In the genomic region with DNA sequence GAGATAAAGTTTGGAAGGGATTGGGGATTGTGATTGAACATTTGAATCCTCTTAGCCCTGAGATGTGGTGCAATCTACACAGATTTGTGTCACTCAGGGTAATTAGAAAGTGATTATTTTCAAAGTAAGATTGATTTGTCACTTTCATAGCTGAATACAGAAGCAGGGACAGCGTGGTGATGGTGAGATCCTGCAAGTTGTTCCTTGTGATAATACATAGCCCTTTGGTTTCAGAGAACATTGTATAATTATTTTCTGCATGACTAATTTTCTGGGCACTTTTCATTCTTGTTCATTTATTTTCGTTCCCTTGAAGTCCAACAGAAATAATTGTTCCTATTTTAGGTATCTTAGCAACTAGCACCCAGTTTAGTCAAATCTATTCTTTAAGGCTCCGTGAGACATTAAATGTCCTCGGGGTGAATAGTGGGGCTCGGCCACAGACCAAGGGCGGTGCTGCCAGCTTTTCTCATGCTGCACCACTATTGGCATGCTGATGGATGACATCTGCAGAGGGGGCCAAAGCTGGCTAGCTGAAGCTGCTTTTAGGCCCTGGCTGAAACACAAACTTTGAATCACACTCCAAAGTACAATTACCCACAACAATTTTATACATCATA, we compare ENCODE assay signal across 12 mouse cellular contexts.
DNase-seq lines count a peak whose midpoint lies in the region; ATAC-seq lines count a peak whose summit lies in the region.
"Had no signal": no experiment of that assay in that cellular context is flagged by ENCODE, and none has a peak within 500 bp of the region (broad histone marks: within the 10 kb centered on the region; RNA-seq: fewer than 3 reads in every experiment).

No protein-coding gene starts in this region.

- intact Hi-C loops in left cerebral cortex, postnatal 4 days (cut with DNase I): no loop called here

- WGBS in neural tube, embryonic 11.5 days: 35% methylated on average over 6 of the region's 6 CpGs
- 21% methylated on average over 6 of the region's 6 CpGs for WGBS in hindbrain, embryonic 16.5 days

- no peaks in the 10 kb centered on the region for H3K36me3 ChIP-seq in neural tube, embryonic 11.5 days (ENCODE audit: control insufficient read depth, insufficient read depth, low read length)
- no peaks in the 10 kb centered on the region for H3K36me3 ChIP-seq in hindbrain, embryonic 16.5 days (ENCODE audit: control insufficient read depth, insufficient read depth, low read length)

- no peaks in the 10 kb centered on the region for H3K9me3 ChIP-seq in neural tube, embryonic 11.5 days (ENCODE audit: control insufficient read depth, low read length)
- H3K9me3 ChIP-seq in hindbrain, embryonic 16.5 days (ENCODE audit: control insufficient read depth, low read length): no peaks in the 10 kb centered on the region

- no peak overlapping the region for H3K9ac ChIP-seq in neural tube, embryonic 11.5 days (ENCODE audit: low read length)
- no peak overlapping the region for H3K9ac ChIP-seq in hindbrain, embryonic 16.5 days (ENCODE audit: low read depth, low read length)

- H3K4me1 ChIP-seq in neural tube, embryonic 11.5 days (ENCODE audit: control insufficient read depth, insufficient read depth, low read length): no peaks in the 10 kb centered on the region
- peaks cover 12% of the 10 kb centered on the region for H3K4me1 ChIP-seq in hindbrain, embryonic 16.5 days (ENCODE audit: control insufficient read depth, insufficient read depth, low read depth, low read length)

- H3K27me3 ChIP-seq in neural tube, embryonic 11.5 days (ENCODE audit: control insufficient read depth, insufficient read depth, low read length): no peaks in the 10 kb centered on the region
- H3K27me3 ChIP-seq in hindbrain, embryonic 16.5 days (replicated peaks; ENCODE audit: control insufficient read depth, insufficient read depth, low read length): no peaks in the 10 kb centered on the region

- H3K4me2 ChIP-seq in neural tube, embryonic 11.5 days (ENCODE audit: low read depth): no peak overlapping the region
- H3K4me2 ChIP-seq in hindbrain, embryonic 16.5 days (ENCODE audit: low read length): no peak overlapping the region

- no peak overlapping the region for H3K27ac ChIP-seq in neural tube, embryonic 11.5 days (ENCODE audit: low read depth, low read length)
- H3K27ac ChIP-seq in hindbrain, embryonic 16.5 days (ENCODE audit: low read depth, low read length): no peak overlapping the region
- H3K27ac ChIP-seq: stomach, postnatal 0 days had no signal

- no peak overlapping the region for H3K4me3 ChIP-seq in neural tube, embryonic 11.5 days (ENCODE audit: low read depth, low read length)
- no peak overlapping the region for H3K4me3 ChIP-seq in hindbrain, embryonic 16.5 days (ENCODE audit: low read length)

- peak; percentile 30 for DNase-seq in neural tube, embryonic 11.5 days (ENCODE audit: low spot score)
- no peak for DNase-seq in neural tube, embryonic 10.5 days (ENCODE audit: extremely low spot score, low spot score)
- DNase-seq in left cerebral cortex, postnatal 4 days: peak; percentile 64
- peak; percentile 34 for DNase-seq in telencephalon, adult 2 months (ENCODE audit: low read depth, low spot score)
- no peak for DNase-seq in spleen, adult 12 weeks (ENCODE audit: low spot score)
- no peak for DNase-seq in thymus, postnatal 25 days
- DNase-seq: cerebellum, adult 18-20 months; heart, postnatal 14 days had no signal

- ATAC-seq in neural tube, embryonic 11.5 days (ENCODE audit: insufficient read depth, low FRiP score, low TSS enrichment): peak; percentile 69; the same call in 1 of the 2 replicates
- ATAC-seq in hindbrain, embryonic 16.5 days: peak; percentile 78
- no peak for ATAC-seq in megakaryocyte-erythroid progenitor cell, adult 5-6 weeks (replicated peaks; ENCODE audit: low FRiP score, low TSS enrichment, poor library complexity, severe bottlenecking)
- ATAC-seq: CD4-positive, CD25-positive, alpha-beta regulatory T cell, adult 4 months had no signal

Comparison
In these comparisons a context has a peak if more than half of its experiments do, and no peak if none do; other contexts are left out.
1. DNase-seq: peak in neural tube, embryonic 11.5 days (single experiment), left cerebral cortex, postnatal 4 days (single experiment) and telencephalon, adult 2 months (single experiment); none in neural tube, embryonic 10.5 days (single experiment), spleen, adult 12 weeks (single experiment) and thymus, postnatal 25 days (single experiment).